Comparison of ENCODE assay signal across 29 mouse cellular contexts in genomic region chr13:75693081-75693480, GRCm38 (mm10). TPM values are rescaled to one million over a fixed set of nuclear protein-coding genes. Genes with fewer than 3 reads are reported as not detected.
DNase-seq lines count a peak whose midpoint lies in the region; ATAC-seq and TF ChIP-seq lines count a peak whose summit lies in the region.
"Had no signal": no experiment of that assay in that cellular context is flagged by ENCODE, and none has a peak within 500 bp of the region (broad histone marks: within the 10 kb centered on the region; RNA-seq: fewer than 3 reads in every experiment).

No protein-coding gene starts in this region.

- H3K36me3 ChIP-seq in liver, embryonic 15.5 days (replicated peaks) = no peaks in the 10 kb centered on the region
- no peaks in the 10 kb centered on the region for H3K36me3 ChIP-seq in lung, postnatal 0 days (ENCODE audit: insufficient read depth, low read length)
- H3K36me3 ChIP-seq: embryonic facial prominence, embryonic 12.5 days; embryonic facial prominence, embryonic 15.5 days; forebrain, embryonic 10.5 days; heart, embryonic 12.5 days; heart, embryonic 15.5 days; hindbrain, embryonic 10.5 days; hindbrain, embryonic 13.5 days had no signal

- no peaks in the 10 kb centered on the region for H3K27me3 ChIP-seq in liver, embryonic 15.5 days
- H3K27me3 ChIP-seq in lung, postnatal 0 days (replicated peaks; ENCODE audit: insufficient read depth, low read length) = no peaks in the 10 kb centered on the region
- H3K27me3 ChIP-seq: embryonic facial prominence, embryonic 12.5 days; embryonic facial prominence, embryonic 15.5 days; forebrain, embryonic 13.5 days; heart, embryonic 12.5 days; heart, embryonic 15.5 days; hindbrain, embryonic 13.5 days had no signal

- TF ChIP-seq CTCF in lung, postnatal 0 days (IDR thresholded peaks at IDR 0.05) = no peak

- no peak for TF ChIP-seq EP300 in lung, postnatal 0 days (IDR thresholded peaks at IDR 0.05)

- 0 out of 2 replicates have a peak overlapping the region, but pooled peaks have one; percentile 35 for H3K27ac ChIP-seq in liver, embryonic 15.5 days (replicated peaks)
- no peak overlapping the region for H3K27ac ChIP-seq in lung, postnatal 0 days (ENCODE audit: low read length)
- H3K27ac ChIP-seq: embryonic facial prominence, embryonic 12.5 days; embryonic facial prominence, embryonic 15.5 days; forebrain, embryonic 10.5 days; forebrain, embryonic 13.5 days; gastrocnemius, adult 2 months; heart, embryonic 15.5 days; hindbrain, embryonic 10.5 days; hindbrain, embryonic 13.5 days had no signal

- no peak overlapping the region for H3K4me2 ChIP-seq in liver, embryonic 15.5 days
- H3K4me2 ChIP-seq in lung, postnatal 0 days (replicated peaks; ENCODE audit: low read depth, low read length) = no peak overlapping the region
- H3K4me2 ChIP-seq: embryonic facial prominence, embryonic 12.5 days; embryonic facial prominence, embryonic 15.5 days; forebrain, embryonic 13.5 days; heart, embryonic 12.5 days; heart, embryonic 15.5 days; hindbrain, embryonic 13.5 days had no signal

- peaks cover 13% of the 10 kb centered on the region for H3K4me1 ChIP-seq in liver, embryonic 15.5 days (replicated peaks)
- H3K4me1 ChIP-seq in lung, postnatal 0 days (ENCODE audit: insufficient read depth, low read depth, low read length) = no peaks in the 10 kb centered on the region
- H3K4me1 ChIP-seq: embryonic facial prominence, embryonic 12.5 days; embryonic facial prominence, embryonic 15.5 days; forebrain, embryonic 10.5 days; forebrain, embryonic 13.5 days; heart, embryonic 12.5 days; heart, embryonic 15.5 days; hindbrain, embryonic 10.5 days; hindbrain, embryonic 13.5 days had no signal

- H3K9ac ChIP-seq in liver, embryonic 15.5 days = no peak overlapping the region
- H3K9ac ChIP-seq in lung, postnatal 0 days (replicated peaks; ENCODE audit: low read depth) = no peak overlapping the region
- H3K9ac ChIP-seq: embryonic facial prominence, embryonic 12.5 days; embryonic facial prominence, embryonic 15.5 days; forebrain, embryonic 13.5 days; heart, embryonic 12.5 days; heart, embryonic 15.5 days; hindbrain, embryonic 13.5 days had no signal

- no peak overlapping the region for H3K4me3 ChIP-seq in liver, embryonic 15.5 days (replicated peaks)
- no peak overlapping the region for H3K4me3 ChIP-seq in lung, postnatal 0 days (ENCODE audit: low read depth, low read length)
- H3K4me3 ChIP-seq: embryonic facial prominence, embryonic 12.5 days; embryonic facial prominence, embryonic 15.5 days; erythroblast, embryonic 14.5 days; forebrain, embryonic 10.5 days; forebrain, embryonic 13.5 days; gastrocnemius, adult 2 months; heart, embryonic 12.5 days; heart, embryonic 15.5 days; hindbrain, embryonic 10.5 days; hindbrain, embryonic 13.5 days had no signal

- H3K9me3 ChIP-seq in liver, embryonic 15.5 days (replicated peaks) = no peaks in the 10 kb centered on the region
- H3K9me3 ChIP-seq in lung, postnatal 0 days (ENCODE audit: low read length) = no peaks in the 10 kb centered on the region
- H3K9me3 ChIP-seq: embryonic facial prominence, embryonic 12.5 days; embryonic facial prominence, embryonic 15.5 days; forebrain, embryonic 10.5 days; forebrain, embryonic 13.5 days; heart, embryonic 12.5 days; heart, embryonic 15.5 days; hindbrain, embryonic 10.5 days; hindbrain, embryonic 13.5 days had no signal

- peak; percentile 70 for ATAC-seq in erythroblast, adult 5-6 weeks (replicated peaks; ENCODE audit: low FRiP score, poor library complexity, severe bottlenecking)
- ATAC-seq in erythroid progenitor cell, adult 5-6 weeks (replicated peaks; ENCODE audit: low FRiP score, poor library complexity, severe bottlenecking) = peak; percentile 83
- peak; percentile 89 for ATAC-seq in liver, embryonic 15.5 days (ENCODE audit: insufficient read depth)
- no peak for ATAC-seq in lung, postnatal 0 days
- ATAC-seq: CD4-positive, CD25-positive, alpha-beta regulatory T cell, adult 4 months; forebrain, embryonic 13.5 days; forebrain, embryonic 16.5 days; hindbrain, embryonic 16.5 days had no signal

- DNase-seq in lung, postnatal 0 days (ENCODE audit: low spot score) = no peak
- DNase-seq in lung, adult 18-20 months = no peak
- DNase-seq in thymus, postnatal 36 days = no peak
- DNase-seq: adrenal gland, adult 2 months; adrenal gland, postnatal 14 days; cerebellum, adult 11 months; cerebellum, adult 2 months; cerebellum, adult 9-11 months; cerebellum, postnatal 25 days; gastrocnemius, adult 2 months; gastrocnemius, postnatal 14 days; heart, adult 11 months; heart, postnatal 10 days; heart, postnatal 36 days had no signal

RNA-seq across cellular contexts. Expression of gene Ell2, which starts 13.5 kb away (rescaled TPM):
- total RNA-seq in erythroblast, adult 5-6 weeks (2015; ENCODE audit: low replicate concordance) = 59.4 and 99.9 TPM in 2 replicates
- 60.4 and 93.9 TPM in 2 replicates for total RNA-seq in erythroblast, adult 5-6 weeks (2017; ENCODE audit: low replicate concordance)
- 78.4 and 114 TPM in 2 replicates for total RNA-seq in erythroid progenitor cell, adult 5-6 weeks (2015; ENCODE audit: low replicate concordance)
- 46.5 and 46.8 TPM in 2 replicates for total RNA-seq in erythroid progenitor cell, adult 5-6 weeks (2017; ENCODE audit: low replicate concordance)
- polyA plus RNA-seq in liver, embryonic 15.5 days (2015; fragmentation: Nextera tagmentation; extraction: Ambion mirVana) = 34.0 and 34.2 TPM in 2 replicates
- 6.1 and 7.0 TPM in 2 replicates for polyA plus RNA-seq in lung, postnatal 0 days (2015; fragmentation: Nextera tagmentation; extraction: Ambion mirVana)
